Mouse (Mus musculus): Measurements from ENCODE around the gene Gm8108.
"Not testable (repeated sequence)": the region's sequence is repeated elsewhere in the genome, so short reads cannot be mapped to it uniquely, and the experiment has no call there.

The Gm8108 gene

GRCm38 (mm10) chr14:4110426-4110825 lies at the start of gene Gm8108:
Gm8108 (plus strand) TSS chr14:4110526.
- in situ Hi-C loops (cut with MboI; ENCODE audit: unreplicated experiment in 2 of 2): not testable (repeated sequence)

GRCm38 (mm10) chr14:4083820-4084219 lies 26.5 kb upstream of the Gm8108 start, which contains the start of gene Gm3115:
Gm3115 (plus strand) TSS chr14:4084120.
- in situ Hi-C loops (cut with MboI; ENCODE audit: unreplicated experiment in 2 of 2): not testable (repeated sequence)

- in situ Hi-C loops (cut with MboI; ENCODE audit: unreplicated experiment in 2 of 2): not testable (repeated sequence)
These were observed 31.3 kb downstream of the Gm8108 start for GRCm38 (mm10) chr14:4141646-4142045.

GRCm38 (mm10) chr14:4164730-4165129 lies 54.4 kb downstream of the Gm8108 start, which contains the start of gene Gm3127:
Gm3127 (plus strand) TSS chr14:4165030.
- in situ Hi-C loops (cut with MboI; ENCODE audit: unreplicated experiment in 2 of 2): not testable (repeated sequence)

- in situ Hi-C loops (cut with MboI; ENCODE audit: unreplicated experiment in 2 of 2): not testable (repeated sequence)
These were observed 71.7 kb downstream of the Gm8108 start for GRCm38 (mm10) chr14:4182030-4182429.

Measured in v-Abl transformed pro-B cells (cell line).